Mouse (Mus musculus): ENCODE results near the gene Gm6096. TPM values are rescaled to one million over a fixed set of nuclear protein-coding genes. Genes with fewer than 3 reads are reported as not detected.

Gm6096 gene
- total RNA-seq, 2 experiments from 2014 or later: not detected

Other genes with a start within 250 kb of the Gm6096 start
- not detected for gene Scgb2b27, start 237.1 kb upstream of the Gm6096 start, total RNA-seq (2021)
- gene Scgb1b27, start 229.6 kb upstream of the Gm6096 start, total RNA-seq (2021): not detected
- not detected for gene Scgb1b30, start 155.6 kb upstream of the Gm6096 start, total RNA-seq (2021)
- gene Wtip, start 117.8 kb upstream of the Gm6096 start, total RNA-seq (2021): 10 to 100 TPM; 17.8 to 22.0 TPM
- 10 to 100 TPM; 58.7 to 62.7 TPM for gene Uba2, start 81.4 kb upstream of the Gm6096 start, total RNA-seq (2021)
- gene Pdcd2l, start 54.4 kb upstream of the Gm6096 start, total RNA-seq (2021): 10 to 100 TPM; 17.5 to 19.1 TPM
- 100 to 1,000 TPM; 397 to 651 TPM for gene Gpi1, start 20.7 kb upstream of the Gm6096 start, total RNA-seq (2021)
- 10 to 100 TPM; 54.7 to 57.1 TPM for gene 4931406P16Rik, start 62.5 kb downstream of the Gm6096 start, total RNA-seq (2021)
- gene Lsm14a, start 142.3 kb downstream of the Gm6096 start, total RNA-seq (2021): 100 to 1,000 TPM in 1 of 2 experiments, 10 to 100 TPM in 1; 94.9 to 101 TPM

Data from adrenal gland, adult 18-20 months (tissue).